Mouse (Mus musculus) megakaryocyte-erythroid progenitor cell, adult 5-6 weeks (primary cell): Measurements from ENCODE around the gene Tbrg4. TPM values are rescaled to one million over a fixed set of nuclear protein-coding genes. Genes with fewer than 3 reads are reported as not detected.
"Not testable (repeated sequence)": the region's sequence is repeated elsewhere in the genome, so short reads cannot be mapped to it uniquely, and the experiment has no call there.

Experiments used
- ATAC-seq: replicated peaks from 2 replicates; pipeline ENCODE4 v1.8.0; 2016; ENCODE audit warnings: mild to moderate bottlenecking, inconsistent platforms; ENCODE audit not compliant: severe bottlenecking, poor library complexity, low FRiP score, low TSS enrichment
- total RNA-seq, 2 experiments: library from RNA; stranded (forward) in 1 of 2; stranded (reverse) in 1 of 2; fragments of 200-1000, 215-1000 nt in 1 of 2; fragments of >200 nt in 1 of 2; fragmentation: Nextera tagmentation in 1 of 2; gene quantifications; 2 replicates each; pipeline ENCODE4 v1.2.3; 2014 to 2017

Tbrg4 gene
- total RNA-seq (2014; fragmentation: Nextera tagmentation) (113 and 130 TPM in 2 replicates), total RNA-seq (2017) (27.5 and 51.5 TPM in 2 replicates)

GRCm38 (mm10) chr11:6625478-6626387 lies at the start of gene Tbrg4:
Gene Tbrg4 (minus strand): TSS chr11:6626067.
- ATAC-seq, result peak; percentile 83

GRCm38 (mm10) chr11:6675402-6675801 lies 49.5 kb upstream of the Tbrg4 start:
- no peak for ATAC-seq

- ATAC-seq, result no peak
Observed at GRCm38 (mm10) chr11:6674701-6675100, 48.8 kb upstream of the Tbrg4 start.

GRCm38 (mm10) chr11:6670826-6671225 lies 45.0 kb upstream of the Tbrg4 start:
- no peak for ATAC-seq

- 0 out of 2 replicates have a peak, but pooled peaks have one; percentile 42 for ATAC-seq
Observed at GRCm38 (mm10) chr11:6670044-6670443, 44.2 kb upstream of the Tbrg4 start.

- ATAC-seq, result no peak
Observed at GRCm38 (mm10) chr11:6669041-6669440, 43.2 kb upstream of the Tbrg4 start.

GRCm38 (mm10) chr11:6666634-6667033 lies 40.8 kb upstream of the Tbrg4 start:
- ATAC-seq, result no peak

GRCm38 (mm10) chr11:6661206-6661605 lies 35.3 kb upstream of the Tbrg4 start:
- no peak for ATAC-seq

- ATAC-seq, result peak; percentile 64; the same call in 1 of the 2 replicates
Observed at GRCm38 (mm10) chr11:6658271-6658670, 32.4 kb upstream of the Tbrg4 start, which contains the start of gene Ramp3. Gene Ramp3 (plus strand): TSS chr11:6658521.

GRCm38 (mm10) chr11:6654903-6655302 lies 29.0 kb upstream of the Tbrg4 start:
- peak; percentile 64 for ATAC-seq

GRCm38 (mm10) chr11:6652978-6653377 lies 27.1 kb upstream of the Tbrg4 start:
- not testable (repeated sequence) for ATAC-seq

- no peak for ATAC-seq
Observed at GRCm38 (mm10) chr11:6650519-6650918, 24.7 kb upstream of the Tbrg4 start.

GRCm38 (mm10) chr11:6647831-6648724 lies 22.2 kb upstream of the Tbrg4 start:
- no peak for ATAC-seq

GRCm38 (mm10) chr11:6644566-6644965 lies 18.7 kb upstream of the Tbrg4 start:
- ATAC-seq, result no peak

GRCm38 (mm10) chr11:6639072-6639471 lies 13.2 kb upstream of the Tbrg4 start:
- ATAC-seq, result no peak

- ATAC-seq, result no peak
Observed at GRCm38 (mm10) chr11:6638537-6638936, 12.7 kb upstream of the Tbrg4 start, which contains the start of gene Wap. Gene Wap (minus strand): TSS chr11:6638637.

- ATAC-seq, result no peak; the same call in 1 of the 2 replicates
Observed at GRCm38 (mm10) chr11:6636150-6636549, 10.3 kb upstream of the Tbrg4 start.

GRCm38 (mm10) chr11:6629655-6630054 lies 3.8 kb upstream of the Tbrg4 start:
- no peak for ATAC-seq

GRCm38 (mm10) chr11:6628568-6628967 lies 2.7 kb upstream of the Tbrg4 start:
- peak; percentile 58 for ATAC-seq

- ATAC-seq, result no peak
Observed at GRCm38 (mm10) chr11:6627731-6628130, 1.9 kb upstream of the Tbrg4 start.
